Mouse (Mus musculus) thymus, postnatal 36 days (tissue): ENCODE data around the gene Gcgr.
"Not testable (repeated sequence)": the region's sequence is repeated elsewhere in the genome, so short reads cannot be mapped to it uniquely, and the experiment has no call there.

Experiments
- DNase-seq, 2 experiments: peaks; one replicate each; pipeline ENCODE4 v3.0.0; 2022; ENCODE audit warnings: mixed read lengths in 2 of 2

Gcgr gene

GRCm38 (mm10) chr11:120572752-120573584 is 42.5 kb downstream of the Gcgr start, which contains the start of gene P4hb:
TSS of gene P4hb (minus strand) at chr11:120573253.
- DNase-seq, result peak; percentile 99

GRCm38 (mm10) chr11:120573585-120574277 is 43.2 kb downstream of the Gcgr start:
- DNase-seq, result no peak

- no peak for DNase-seq
Observed at GRCm38 (mm10) chr11:120574278-120574600, 43.7 kb downstream of the Gcgr start.

DNA sequence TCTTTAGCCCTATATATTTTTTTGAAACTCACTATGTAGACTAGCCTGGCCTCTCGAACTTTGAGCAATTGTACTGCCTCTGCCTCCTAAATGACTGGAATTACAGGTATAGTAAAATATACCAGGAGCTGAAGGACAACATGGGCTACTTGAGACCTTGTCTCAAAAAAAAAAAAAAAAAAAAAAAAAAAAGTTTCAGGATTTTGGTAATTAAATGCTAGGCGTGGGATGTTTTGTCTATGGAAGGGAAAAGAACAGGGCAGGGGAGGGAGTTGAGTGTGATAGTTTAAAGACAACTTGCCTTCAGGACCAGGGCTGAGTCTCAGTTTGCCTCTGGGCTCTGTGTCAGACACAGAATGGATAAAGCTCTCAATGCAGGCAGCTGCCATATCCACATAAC is 44.5 kb downstream of the Gcgr start:
- DNase-seq, result no peak

GRCm38 (mm10) chr11:120575940-120576339 is 45.4 kb downstream of the Gcgr start:
- no peak for DNase-seq

DNA sequence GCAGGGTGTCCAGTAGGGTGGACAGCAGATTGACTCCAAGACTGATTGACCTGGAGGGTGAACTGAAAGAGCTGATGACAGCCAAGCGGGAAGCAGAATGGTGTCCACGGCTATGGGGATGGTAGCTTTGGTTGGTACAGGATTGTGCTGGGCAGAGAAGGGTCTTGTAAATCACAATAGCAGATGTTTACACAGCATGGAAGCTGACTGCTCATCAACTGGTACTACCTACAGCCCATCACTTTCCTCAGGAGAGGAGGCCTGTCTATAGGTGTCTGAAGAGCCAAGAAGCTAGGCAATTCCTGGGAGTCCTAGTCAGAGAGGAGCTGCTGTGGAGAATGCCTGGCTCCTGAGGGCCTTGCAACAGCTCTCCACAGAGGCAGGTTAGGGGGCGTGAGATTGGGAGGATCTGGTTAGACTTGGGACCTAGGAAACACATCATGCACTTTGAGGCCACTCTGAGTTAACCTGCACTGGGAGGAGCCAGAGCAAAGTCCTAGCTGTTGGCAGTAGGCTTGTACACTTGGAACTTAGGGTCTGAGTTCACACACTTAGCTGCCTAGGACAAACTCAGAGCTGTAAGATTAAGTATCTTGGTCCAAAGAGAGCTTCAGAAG is 46.0 kb downstream of the Gcgr start:
- DNase-seq, result no peak

- DNase-seq, result no peak
Observed at GRCm38 (mm10) chr11:120577211-120578023, 46.9 kb downstream of the Gcgr start.

GRCm38 (mm10) chr11:120578024-120578693 is 47.7 kb downstream of the Gcgr start:
- peak in 1 of 2 experiments; percentile 26 for DNase-seq

GRCm38 (mm10) chr11:120578694-120579243 is 48.3 kb downstream of the Gcgr start:
- peak in 1 of 2 experiments; percentile 41 for DNase-seq

GRCm38 (mm10) chr11:120579316-120580107 is 49.0 kb downstream of the Gcgr start:
- peak; percentile 78 to 83 for DNase-seq

DNA sequence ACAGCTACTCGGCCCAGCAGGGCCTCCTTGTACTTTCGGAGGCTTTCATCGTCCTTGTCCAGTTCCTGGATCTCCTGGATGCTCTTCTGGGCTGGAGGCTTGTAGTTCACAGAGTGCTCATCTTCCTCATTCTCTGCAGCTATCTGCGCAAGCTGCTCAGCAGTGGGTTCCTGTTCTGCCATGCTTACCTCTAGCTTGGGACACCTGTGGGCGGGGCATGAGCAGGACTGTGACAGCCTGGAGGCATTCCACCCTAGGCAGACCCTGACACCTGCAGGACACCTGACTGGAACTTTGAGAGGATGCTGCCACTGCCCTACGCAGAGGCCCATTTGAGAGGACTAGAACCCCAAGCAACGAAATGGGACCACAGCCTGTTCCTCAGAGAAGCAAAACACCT is 49.7 kb downstream of the Gcgr start:
- DNase-seq, result peak; percentile 30 to 56

- DNase-seq, result peak; percentile 51 to 64
Observed at GRCm38 (mm10) chr11:120580871-120581331, 50.4 kb downstream of the Gcgr start.

- DNase-seq, result peak; percentile 88 to 89
Observed at GRCm38 (mm10) chr11:120581490-120582267, 51.2 kb downstream of the Gcgr start, which contains the start of gene Arhgdia. TSS of gene Arhgdia (minus strand) at chr11:120581624.

- peak in 1 of 2 experiments; percentile 40 for DNase-seq
Observed at GRCm38 (mm10) chr11:120582268-120582981, 51.9 kb downstream of the Gcgr start.

GRCm38 (mm10) chr11:120582982-120583293 is 52.4 kb downstream of the Gcgr start:
- DNase-seq, result not testable (repeated sequence)

GRCm38 (mm10) chr11:120583937-120584336 is 53.4 kb downstream of the Gcgr start:
- DNase-seq, result no peak

GRCm38 (mm10) chr11:120588531-120588930 is 58.0 kb downstream of the Gcgr start:
- DNase-seq, result no peak
